Comparison of ENCODE assay signal across 8 mouse cellular contexts in genomic region chr5:109844236-109844635, GRCm38 (mm10).
A peak's percentile ranks its signal among the peaks of the same experiment; 100 is the strongest.
DNase-seq lines count a peak whose midpoint lies in the region; ATAC-seq and TF ChIP-seq lines count a peak whose summit lies in the region.
"Not testable (repeated sequence)": the region's sequence is repeated elsewhere in the genome, so short reads cannot be mapped to it uniquely, and the experiment has no call there.

No protein-coding gene starts in this region.

- TF ChIP-seq CTCF in lung, postnatal 0 days (IDR thresholded peaks at IDR 0.05); stomach, postnatal 0 days (IDR thresholded peaks at IDR 0.05; ENCODE audit: low read depth): not testable (repeated sequence)

- H3K27ac ChIP-seq in ES-E14 (ENCODE audit: insufficient read depth, low read depth, low read length, poor library complexity, severe bottlenecking) = peak overlapping the region; percentile 22; the same call in 1 of the 2 replicates
- H3K27ac ChIP-seq in forebrain, embryonic 10.5 days; heart, embryonic 14.5 days (replicated peaks in 1 of 2; ENCODE audit: control insufficient read depth in 1 of 2, insufficient read depth in 1 of 2, low read depth in 2 of 2, low read length in 2 of 2); intestine, embryonic 14.5 days (ENCODE audit: low read depth); limb, embryonic 14.5 days (replicated peaks; ENCODE audit: low read depth, low read length); lung, postnatal 0 days (ENCODE audit: low read length); stomach, postnatal 0 days (replicated peaks): not testable (repeated sequence)

- H3ac ChIP-seq in myocyte (ENCODE audit: control insufficient read depth, insufficient read length) = not testable (repeated sequence)

- H3K4me2 ChIP-seq in heart, embryonic 14.5 days (ENCODE audit: low read length) = peak overlapping the region; percentile 66
- H3K4me2 ChIP-seq in intestine, embryonic 14.5 days (ENCODE audit: low read length) = peak overlapping the region; percentile 50
- peak overlapping the region; percentile 56; the same call in 1 of the 2 replicates for H3K4me2 ChIP-seq in limb, embryonic 14.5 days (replicated peaks; ENCODE audit: low read depth, low read length, severe bottlenecking)
- peak overlapping the region; percentile 56 for H3K4me2 ChIP-seq in lung, postnatal 0 days (replicated peaks; ENCODE audit: low read depth, low read length)
- H3K4me2 ChIP-seq in myocyte (ENCODE audit: low read depth) = peak overlapping the region; percentile 30
- peak overlapping the region; percentile 60 for H3K4me2 ChIP-seq in stomach, postnatal 0 days (replicated peaks; ENCODE audit: low read depth)

- in situ Hi-C loops in ES-E14 (cut with MboI; ENCODE audit: low sequenced_read_pairs in 2 of 2, unreplicated experiment in 2 of 2) = not testable (repeated sequence)

- not testable (repeated sequence) for ATAC-seq in heart, embryonic 14.5 days (ENCODE audit: insufficient number of reproducible peaks, insufficient read depth, low FRiP score, low read depth); intestine, embryonic 14.5 days (replicated peaks; ENCODE audit: low FRiP score, low TSS enrichment, low read depth); limb, embryonic 14.5 days (ENCODE audit: low FRiP score, low read depth); stomach, postnatal 0 days (ENCODE audit: low FRiP score, low TSS enrichment)
- 0 out of 2 replicates have a peak, but pooled peaks have one; percentile 33 for ATAC-seq in lung, postnatal 0 days

- H3K27me3 ChIP-seq in forebrain, embryonic 10.5 days (ENCODE audit: poor library complexity, severe bottlenecking); heart, embryonic 14.5 days (ENCODE audit: control insufficient read depth, insufficient read depth, low read length); intestine, embryonic 14.5 days (replicated peaks; ENCODE audit: control insufficient read depth, insufficient read depth, low read length); limb, embryonic 14.5 days (ENCODE audit: control insufficient read depth, insufficient read depth, low read length); lung, postnatal 0 days (replicated peaks; ENCODE audit: insufficient read depth, low read length); myocyte (ENCODE audit: control insufficient read depth, insufficient read depth, insufficient read length); stomach, postnatal 0 days (ENCODE audit: control insufficient read depth, insufficient read depth, low read length): not testable (repeated sequence)

- DNase-seq in ES-E14 (ENCODE audit: low read depth, low spot score); forebrain, embryonic 10.5 days (ENCODE audit: extremely low spot score, low spot score); intestine, embryonic 14.5 days (ENCODE audit: low spot score); limb, embryonic 14.5 days (ENCODE audit: low spot score); lung, postnatal 0 days (ENCODE audit: low spot score); stomach, postnatal 0 days (ENCODE audit: low spot score): not testable (repeated sequence)

- TF ChIP-seq EP300 in lung, postnatal 0 days (IDR thresholded peaks at IDR 0.05); stomach, postnatal 0 days (optimal IDR thresholded peaks at IDR 0.05): not testable (repeated sequence)

- 94% methylated on average over 2 of the region's 2 CpGs for WGBS in forebrain, embryonic 10.5 days
- WGBS in heart, embryonic 14.5 days = 87% methylated on average over 2 of the region's 2 CpGs
- 81% methylated on average over 2 of the region's 2 CpGs for WGBS in intestine, embryonic 14.5 days
- WGBS in limb, embryonic 14.5 days = 87% methylated on average over 2 of the region's 2 CpGs
- WGBS in lung, postnatal 0 days = 78% methylated on average over 2 of the region's 2 CpGs
- WGBS in stomach, postnatal 0 days = 85% methylated on average over 2 of the region's 2 CpGs

- H3K36me3 ChIP-seq in ES-E14 (ENCODE audit: control insufficient read depth, insufficient read depth, low read length, poor library complexity, severe bottlenecking); forebrain, embryonic 10.5 days (replicated peaks); heart, embryonic 14.5 days (ENCODE audit: control insufficient read depth, insufficient read depth, low read length); intestine, embryonic 14.5 days (ENCODE audit: control insufficient read depth, insufficient read depth, low read length); limb, embryonic 14.5 days (ENCODE audit: control insufficient read depth, insufficient read depth, low read length); lung, postnatal 0 days (ENCODE audit: insufficient read depth, low read length); myocyte (ENCODE audit: control insufficient read depth, insufficient read depth); stomach, postnatal 0 days (ENCODE audit: control insufficient read depth, insufficient read depth, low read length): not testable (repeated sequence)

- not testable (repeated sequence) for H3K9me3 ChIP-seq in ES-E14 (ENCODE audit: control insufficient read depth, insufficient read depth, low read depth, low read length); forebrain, embryonic 10.5 days; heart, embryonic 14.5 days (ENCODE audit: control insufficient read depth, low read length); intestine, embryonic 14.5 days (ENCODE audit: control insufficient read depth, low read length); limb, embryonic 14.5 days (ENCODE audit: control insufficient read depth, low read length); lung, postnatal 0 days (ENCODE audit: low read length); stomach, postnatal 0 days (ENCODE audit: control insufficient read depth, low read length)

- TF ChIP-seq POLR2A in limb, embryonic 14.5 days (IDR thresholded peaks at IDR 0.05; ENCODE audit: borderline replicate concordance, extremely low read depth, insufficient read depth, insufficient read length); myocyte (IDR thresholded peaks at IDR 0.05; ENCODE audit: insufficient read length, low read depth): not testable (repeated sequence)

- H3K9ac ChIP-seq in ES-E14 (ENCODE audit: insufficient read depth, low read depth, low read length, poor library complexity, severe bottlenecking) = peak overlapping the region; percentile 94
- H3K9ac ChIP-seq in heart, embryonic 14.5 days (ENCODE audit: low read length) = peak overlapping the region; percentile 68; the same call in 1 of the 2 replicates
- H3K9ac ChIP-seq in intestine, embryonic 14.5 days (ENCODE audit: low read length) = peak overlapping the region; percentile 49; the same call in 1 of the 2 replicates
- H3K9ac ChIP-seq in limb, embryonic 14.5 days (ENCODE audit: low read depth, low read length, severe bottlenecking); lung, postnatal 0 days (replicated peaks; ENCODE audit: low read depth); stomach, postnatal 0 days (ENCODE audit: low read length): not testable (repeated sequence)

- peak overlapping the region; percentile 90 to 94 for H3K4me3 ChIP-seq in ES-E14 (ENCODE audit: insufficient read depth in 1 of 2, low read depth in 1 of 2, low read length in 2 of 2, poor library complexity in 1 of 2, severe bottlenecking in 1 of 2)
- peak overlapping the region; percentile 54 for H3K4me3 ChIP-seq in forebrain, embryonic 10.5 days
- H3K4me3 ChIP-seq in heart, embryonic 14.5 days (ENCODE audit: control insufficient read depth in 1 of 2, insufficient read depth in 1 of 2, low read depth in 1 of 2, low read length in 2 of 2) = peak overlapping the region; percentile 50 to 53; a peak in 2 of 4 replicates
- H3K4me3 ChIP-seq in intestine, embryonic 14.5 days (ENCODE audit: low read depth, low read length) = peak overlapping the region; percentile 47
- H3K4me3 ChIP-seq in limb, embryonic 14.5 days (replicated peaks; ENCODE audit: low read length) = peak overlapping the region; percentile 39
- H3K4me3 ChIP-seq in lung, postnatal 0 days (ENCODE audit: low read depth, low read length) = peak overlapping the region; percentile 45
- not testable (repeated sequence) for H3K4me3 ChIP-seq in myocyte
- H3K4me3 ChIP-seq in stomach, postnatal 0 days (ENCODE audit: low read depth, low read length) = peak overlapping the region; percentile 45

- H3K4me1 ChIP-seq in ES-E14 (ENCODE audit: control insufficient read depth in 2 of 2, insufficient read depth in 2 of 2, low read length in 2 of 2, poor library complexity in 1 of 2) = peaks cover 5 to 15% of the 10 kb centered on the region in 2 experiments
- H3K4me1 ChIP-seq in forebrain, embryonic 10.5 days; heart, embryonic 14.5 days (ENCODE audit: control insufficient read depth in 2 of 2, insufficient read depth in 2 of 2, low read length in 2 of 2); intestine, embryonic 14.5 days (replicated peaks; ENCODE audit: control insufficient read depth, insufficient read depth, low read length); limb, embryonic 14.5 days (ENCODE audit: control insufficient read depth, insufficient read depth, low read length); lung, postnatal 0 days (ENCODE audit: insufficient read depth, low read depth, low read length); stomach, postnatal 0 days (replicated peaks; ENCODE audit: control insufficient read depth, insufficient read depth): not testable (repeated sequence)

- H3K79me2 ChIP-seq in myocyte (ENCODE audit: control insufficient read depth, insufficient read depth) = not testable (repeated sequence)
